8 mouse cellular contexts compared by ENCODE assay signal in genomic region chr10:117628363-117629168, GRCm38 (mm10). TPM values are rescaled to one million over a fixed set of nuclear protein-coding genes. Genes with fewer than 3 reads are reported as not detected.
DNase-seq lines count a peak whose midpoint lies in the region; ATAC-seq lines count a peak whose summit lies in the region.

No protein-coding gene starts in this region.

- H3K27ac ChIP-seq in heart, embryonic 15.5 days, result no peak overlapping the region
- peak overlapping the region; percentile 69 for H3K27ac ChIP-seq in hindbrain, embryonic 10.5 days
- no peak overlapping the region for H3K27ac ChIP-seq in midbrain, embryonic 11.5 days (ENCODE audit: low read depth, low read length)

- H3K27me3 ChIP-seq in heart, embryonic 15.5 days, result peaks cover 56% of the 10 kb centered on the region
- H3K27me3 ChIP-seq in hindbrain, embryonic 10.5 days (ENCODE audit: insufficient read depth, poor library complexity, severe bottlenecking), result peaks cover 59% of the 10 kb centered on the region
- peaks cover 39% of the 10 kb centered on the region for H3K27me3 ChIP-seq in midbrain, embryonic 11.5 days (ENCODE audit: control insufficient read depth, insufficient read depth, low read length)

- no peak for DNase-seq in heart, postnatal 4 days
- DNase-seq in adipocyte (ENCODE audit: low spot score), result peak; percentile 94
- no peak for DNase-seq in hindbrain, embryonic 10.5 days (ENCODE audit: low spot score)
- DNase-seq in midbrain, embryonic 11.5 days (ENCODE audit: low spot score, missing footprints), result peak; percentile 91
- DNase-seq in frontal cortex, adult 2 months (ENCODE audit: extremely low spot score in 1 of 2, low spot score in 1 of 2), result no peak
- no peak for DNase-seq in left cerebral cortex, postnatal 25 days (ENCODE audit: low spot score in 2 of 2)
- DNase-seq in gastrocnemius, postnatal 10 days, result no peak

- peaks cover 15% of the 10 kb centered on the region for H3K4me1 ChIP-seq in heart, embryonic 15.5 days (replicated peaks)
- H3K4me1 ChIP-seq in hindbrain, embryonic 10.5 days (replicated peaks), result peaks cover 19% of the 10 kb centered on the region
- no peaks in the 10 kb centered on the region for H3K4me1 ChIP-seq in midbrain, embryonic 11.5 days (ENCODE audit: control insufficient read depth, insufficient read depth, low read length)

- ATAC-seq in heart, embryonic 15.5 days (replicated peaks; ENCODE audit: insufficient number of reproducible peaks, insufficient read depth, low FRiP score, low read depth), result no peak
- no peak for ATAC-seq in midbrain, embryonic 11.5 days (ENCODE audit: low FRiP score)

- peak overlapping the region; percentile 70 for H3K4me3 ChIP-seq in heart, embryonic 15.5 days
- peak overlapping the region; percentile 68 for H3K4me3 ChIP-seq in hindbrain, embryonic 10.5 days
- peak overlapping the region; percentile 55 for H3K4me3 ChIP-seq in midbrain, embryonic 11.5 days (ENCODE audit: low read depth, low read length)

- H3K36me3 ChIP-seq in heart, embryonic 15.5 days, result no peaks in the 10 kb centered on the region
- H3K36me3 ChIP-seq in hindbrain, embryonic 10.5 days, result no peaks in the 10 kb centered on the region
- no peaks in the 10 kb centered on the region for H3K36me3 ChIP-seq in midbrain, embryonic 11.5 days (ENCODE audit: control insufficient read depth, insufficient read depth, low read length)

- H3K9me3 ChIP-seq in heart, embryonic 15.5 days (replicated peaks), result no peaks in the 10 kb centered on the region
- no peaks in the 10 kb centered on the region for H3K9me3 ChIP-seq in hindbrain, embryonic 10.5 days
- H3K9me3 ChIP-seq in midbrain, embryonic 11.5 days (ENCODE audit: control insufficient read depth, low read length), result no peaks in the 10 kb centered on the region

- intact Hi-C loops in left cerebral cortex, postnatal 25 days (cut with DNase I), result no loop called here

- 4% methylated on average over 25 of the region's 25 CpGs for WGBS in heart, embryonic 15.5 days
- 3% methylated on average over 25 of the region's 25 CpGs for WGBS in hindbrain, embryonic 10.5 days
- WGBS in midbrain, embryonic 11.5 days, result under 1% methylated on average over 25 of the region's 25 CpGs

- peak overlapping the region; percentile 56; the same call in 1 of the 2 replicates for H3K9ac ChIP-seq in heart, embryonic 15.5 days
- H3K9ac ChIP-seq in midbrain, embryonic 11.5 days (ENCODE audit: low read length), result 0 out of 2 replicates have a peak overlapping the region, but pooled peaks have one; percentile 27

- peak overlapping the region; percentile 99 for H3K4me2 ChIP-seq in heart, embryonic 15.5 days
- H3K4me2 ChIP-seq in midbrain, embryonic 11.5 days, result peak overlapping the region; percentile 83

RNA-seq across cellular contexts. Expression of gene Cpm, which starts 0.7 kb away (rescaled TPM):
- polyA plus RNA-seq in heart, embryonic 15.5 days (2015; fragmentation: Nextera tagmentation; extraction: Ambion mirVana), result 2.4 and 6.6 TPM in 2 replicates
- 1 to 10 TPM; 2.8 to 3.6 TPM for total RNA-seq in heart, postnatal 4 days (2021)
- 5.9 and 6.0 TPM in 2 replicates for polyA plus RNA-seq in hindbrain, embryonic 10.5 days (2016; fragmentation: Nextera tagmentation; extraction: Ambion mirVana)
- 5.5 and 6.2 TPM in 2 replicates for polyA plus RNA-seq in midbrain, embryonic 11.5 days (2014; fragmentation: Nextera tagmentation; extraction: Ambion mirVana)
- 3.5 and 3.9 TPM in 2 replicates for polyA plus RNA-seq in frontal cortex, adult 2 months (2012; rRNA removed)
- 1 to 10 TPM; 4.0 to 5.3 TPM for total RNA-seq in left cerebral cortex, postnatal 25 days (2021)
- total RNA-seq in gastrocnemius, postnatal 10 days (2021), result 1 to 10 TPM; 9.3 to 10.0 TPM

Comparison
In these comparisons a context has a peak if more than half of its experiments do, and no peak if none do; other contexts are left out.
1. DNase-seq: peak in adipocyte (single experiment) and midbrain, embryonic 11.5 days (single experiment); none in heart, postnatal 4 days (single experiment), hindbrain, embryonic 10.5 days (single experiment), frontal cortex, adult 2 months (0 of 2), left cerebral cortex, postnatal 25 days (0 of 2) and gastrocnemius, postnatal 10 days (single experiment).
2. Peak in every context shown above with its lines, with median percentiles within 50 percentile points of each other: H3K4me3 ChIP-seq.